Comparison of ENCODE assay signal across 9 mouse cellular contexts in the genomic region with DNA sequence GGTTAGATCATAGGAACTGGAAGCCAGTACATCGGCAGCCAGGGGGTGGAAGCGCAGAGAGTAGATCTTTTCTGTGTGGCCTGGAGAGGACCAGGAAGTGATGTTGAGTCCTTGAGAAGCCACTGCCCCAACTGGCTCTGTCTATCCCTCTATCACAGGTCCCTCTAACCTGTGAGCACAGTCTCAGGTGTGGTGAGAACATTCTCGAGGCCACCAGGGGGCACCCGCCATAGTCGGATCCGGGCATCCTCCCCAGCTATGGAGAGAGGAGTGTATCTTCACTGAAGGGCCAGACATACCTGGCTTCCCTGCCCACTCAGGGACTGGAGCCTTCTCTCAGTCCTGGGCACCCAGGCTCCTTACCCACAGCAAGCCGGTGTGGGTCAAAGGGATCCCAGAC. TPM values are rescaled to one million over a fixed set of nuclear protein-coding genes. Genes with fewer than 3 reads are reported as not detected.
DNase-seq lines count a peak whose midpoint lies in the region; ATAC-seq and TF ChIP-seq lines count a peak whose summit lies in the region.
"Had no signal": no experiment of that assay in that cellular context is flagged by ENCODE, and none has a peak within 500 bp of the region (broad histone marks: within the 10 kb centered on the region; RNA-seq: fewer than 3 reads in every experiment).

No protein-coding gene starts in this region.

- ATAC-seq in forebrain, postnatal 0 days = peak; percentile 44; the same call in 1 of the 2 replicates
- ATAC-seq in forebrain, embryonic 13.5 days = no peak; the same call in 1 of the 2 replicates
- 0 out of 2 replicates have a peak, but pooled peaks have one; percentile 24 for ATAC-seq in embryonic facial prominence, embryonic 12.5 days (ENCODE audit: insufficient number of reproducible peaks, insufficient read depth, low FRiP score, low TSS enrichment)
- peak; percentile 35; the same call in 1 of the 2 replicates for ATAC-seq in limb, embryonic 14.5 days (ENCODE audit: low FRiP score, low read depth)
- no peak for ATAC-seq in monocyte, adult 5-6 weeks (replicated peaks; ENCODE audit: insufficient number of reproducible peaks, low FRiP score, low TSS enrichment, poor library complexity, severe bottlenecking)
- ATAC-seq in forebrain, embryonic 11.5 days (replicated peaks; ENCODE audit: low FRiP score) = no peak

- H3K36me3 ChIP-seq in forebrain, postnatal 0 days (ENCODE audit: insufficient read depth) = peaks cover 39% of the 10 kb centered on the region
- peaks cover 23% of the 10 kb centered on the region for H3K36me3 ChIP-seq in forebrain, embryonic 13.5 days (ENCODE audit: poor library complexity, severe bottlenecking)
- H3K36me3 ChIP-seq in embryonic facial prominence, embryonic 12.5 days = peaks cover 20% of the 10 kb centered on the region
- peaks cover 18% of the 10 kb centered on the region for H3K36me3 ChIP-seq in limb, embryonic 14.5 days (ENCODE audit: control insufficient read depth, insufficient read depth, low read length)
- no peaks in the 10 kb centered on the region for H3K36me3 ChIP-seq in forebrain, embryonic 11.5 days (ENCODE audit: control insufficient read depth, insufficient read depth, low read length)

- H3K27me3 ChIP-seq in forebrain, postnatal 0 days (ENCODE audit: insufficient read depth, low read length) = no peaks in the 10 kb centered on the region
- H3K27me3 ChIP-seq in forebrain, embryonic 13.5 days = no peaks in the 10 kb centered on the region
- no peaks in the 10 kb centered on the region for H3K27me3 ChIP-seq in embryonic facial prominence, embryonic 12.5 days
- no peaks in the 10 kb centered on the region for H3K27me3 ChIP-seq in limb, embryonic 14.5 days (ENCODE audit: control insufficient read depth, insufficient read depth, low read length)
- H3K27me3 ChIP-seq in forebrain, embryonic 11.5 days (ENCODE audit: control insufficient read depth, insufficient read depth, low read length) = no peaks in the 10 kb centered on the region

- H3K27ac ChIP-seq in forebrain, postnatal 0 days (ENCODE audit: low read depth, low read length) = no peak overlapping the region
- H3K27ac ChIP-seq in forebrain, embryonic 13.5 days = no peak overlapping the region
- no peak overlapping the region for H3K27ac ChIP-seq in embryonic facial prominence, embryonic 12.5 days
- no peak overlapping the region for H3K27ac ChIP-seq in limb, embryonic 14.5 days (replicated peaks; ENCODE audit: low read depth, low read length)
- H3K27ac ChIP-seq in forebrain, embryonic 11.5 days (ENCODE audit: low read depth, low read length) = no peak overlapping the region

- H3K4me1 ChIP-seq in forebrain, postnatal 0 days (ENCODE audit: insufficient read depth) = no peaks in the 10 kb centered on the region
- no peaks in the 10 kb centered on the region for H3K4me1 ChIP-seq in forebrain, embryonic 13.5 days
- H3K4me1 ChIP-seq in embryonic facial prominence, embryonic 12.5 days = no peaks in the 10 kb centered on the region
- no peaks in the 10 kb centered on the region for H3K4me1 ChIP-seq in limb, embryonic 14.5 days (ENCODE audit: control insufficient read depth, insufficient read depth, low read length)
- no peaks in the 10 kb centered on the region for H3K4me1 ChIP-seq in forebrain, embryonic 11.5 days (replicated peaks; ENCODE audit: control insufficient read depth, insufficient read depth, low read length)

- H3K4me2 ChIP-seq in forebrain, postnatal 0 days (ENCODE audit: low read depth) = no peak overlapping the region
- H3K4me2 ChIP-seq in forebrain, embryonic 13.5 days = no peak overlapping the region
- H3K4me2 ChIP-seq in embryonic facial prominence, embryonic 12.5 days (replicated peaks) = no peak overlapping the region
- H3K4me2 ChIP-seq in limb, embryonic 14.5 days (replicated peaks; ENCODE audit: low read depth, low read length, severe bottlenecking) = no peak overlapping the region
- no peak overlapping the region for H3K4me2 ChIP-seq in forebrain, embryonic 11.5 days (ENCODE audit: low read depth, low read length, severe bottlenecking)

- 45% methylated on average over 7 of the region's 7 CpGs for WGBS in forebrain, postnatal 0 days
- 41% methylated on average over 7 of the region's 7 CpGs for WGBS in forebrain, embryonic 13.5 days
- WGBS in embryonic facial prominence, embryonic 12.5 days = 38% methylated on average over 7 of the region's 7 CpGs
- 30% methylated on average over 7 of the region's 7 CpGs for WGBS in limb, embryonic 14.5 days
- WGBS in forebrain, embryonic 11.5 days = 38% methylated on average over 7 of the region's 7 CpGs

- H3K9me3 ChIP-seq in forebrain, postnatal 0 days (ENCODE audit: low read length) = no peaks in the 10 kb centered on the region
- no peaks in the 10 kb centered on the region for H3K9me3 ChIP-seq in forebrain, embryonic 13.5 days (replicated peaks)
- no peaks in the 10 kb centered on the region for H3K9me3 ChIP-seq in embryonic facial prominence, embryonic 12.5 days
- H3K9me3 ChIP-seq in limb, embryonic 14.5 days (ENCODE audit: control insufficient read depth, low read length) = no peaks in the 10 kb centered on the region
- no peaks in the 10 kb centered on the region for H3K9me3 ChIP-seq in forebrain, embryonic 11.5 days (ENCODE audit: control insufficient read depth, low read length)

- H3K4me3 ChIP-seq in forebrain, postnatal 0 days (ENCODE audit: low read depth, low read length) = no peak overlapping the region
- H3K4me3 ChIP-seq in forebrain, embryonic 13.5 days = no peak overlapping the region
- no peak overlapping the region for H3K4me3 ChIP-seq in embryonic facial prominence, embryonic 12.5 days
- H3K4me3 ChIP-seq in limb, embryonic 14.5 days (replicated peaks; ENCODE audit: low read length) = no peak overlapping the region
- no peak overlapping the region for H3K4me3 ChIP-seq in forebrain, embryonic 11.5 days (ENCODE audit: low read depth, low read length)
- H3K4me3 ChIP-seq: myocyte had no signal

- no peak for TF ChIP-seq POLR2A in limb, embryonic 14.5 days (IDR thresholded peaks at IDR 0.05; ENCODE audit: borderline replicate concordance, extremely low read depth, insufficient read depth, insufficient read length)

- peak; percentile 51 for TF ChIP-seq CTCF in forebrain, postnatal 0 days (IDR thresholded peaks at IDR 0.05; ENCODE audit: low read depth)

- no peak overlapping the region for H3K9ac ChIP-seq in forebrain, postnatal 0 days
- no peak overlapping the region for H3K9ac ChIP-seq in forebrain, embryonic 13.5 days
- H3K9ac ChIP-seq in embryonic facial prominence, embryonic 12.5 days = no peak overlapping the region
- no peak overlapping the region for H3K9ac ChIP-seq in limb, embryonic 14.5 days (ENCODE audit: low read depth, low read length, severe bottlenecking)
- no peak overlapping the region for H3K9ac ChIP-seq in forebrain, embryonic 11.5 days (ENCODE audit: low read length)

- no peak for DNase-seq in forebrain, postnatal 0 days
- DNase-seq in B cell, adult 2 months = peak; percentile 21 to 29
- no peak for DNase-seq in limb, embryonic 14.5 days (ENCODE audit: low spot score)
- DNase-seq in frontal cortex, postnatal 14 days (ENCODE audit: low spot score in 2 of 2) = no peak
- no peak for DNase-seq in forebrain, embryonic 11.5 days (ENCODE audit: low spot score)

RNA-seq across cellular contexts. Expression of a gene that starts 7.3 kb away (rescaled TPM):
- 52.2 and 54.5 TPM in 2 replicates for total RNA-seq in forebrain, postnatal 0 days (2014; rRNA removed)
- 138 and 161 TPM in 2 replicates for polyA plus RNA-seq in forebrain, postnatal 0 days (2015; fragmentation: Nextera tagmentation; extraction: Ambion mirVana)
- 142 and 149 TPM in 2 replicates for polyA plus RNA-seq in forebrain, embryonic 13.5 days (2015; fragmentation: Nextera tagmentation; extraction: Ambion mirVana)
- 96.4 and 104 TPM in 2 replicates for polyA plus RNA-seq in embryonic facial prominence, embryonic 12.5 days (2016; fragmentation: Nextera tagmentation; extraction: Ambion mirVana)
- 72.7 and 80.1 TPM in 2 replicates for polyA plus RNA-seq in limb, embryonic 14.5 days (2012; rRNA removed)
- polyA plus RNA-seq in limb, embryonic 14.5 days (2014; fragmentation: Nextera tagmentation; extraction: Ambion mirVana) = 92.5 and 94.1 TPM in 2 replicates
- total RNA-seq in monocyte, adult 5-6 weeks (2017) = 5.1 to 18.7 TPM (median 14.8 TPM) in 3 replicates
- polyA plus RNA-seq in forebrain, embryonic 11.5 days (2014; fragmentation: Nextera tagmentation; extraction: Ambion mirVana) = 87.4 and 91.4 TPM in 2 replicates

RNA-seq across cellular contexts. Expression of a gene that starts 7.7 kb away (rescaled TPM):
- total RNA-seq in forebrain, postnatal 0 days (2014; rRNA removed) = 5.5 and 6.5 TPM in 2 replicates
- polyA plus RNA-seq in forebrain, postnatal 0 days (2015; fragmentation: Nextera tagmentation; extraction: Ambion mirVana) = 3.0 and 3.6 TPM in 2 replicates
- polyA plus RNA-seq in forebrain, embryonic 13.5 days (2015; fragmentation: Nextera tagmentation; extraction: Ambion mirVana) = 2.3 and 2.7 TPM in 2 replicates
- polyA plus RNA-seq in embryonic facial prominence, embryonic 12.5 days (2016; fragmentation: Nextera tagmentation; extraction: Ambion mirVana) = 23.4 and 24.1 TPM in 2 replicates
- 75.7 and 117 TPM in 2 replicates for polyA plus RNA-seq in limb, embryonic 14.5 days (2012; rRNA removed)
- polyA plus RNA-seq in limb, embryonic 14.5 days (2014; fragmentation: Nextera tagmentation; extraction: Ambion mirVana) = 35.7 and 36.8 TPM in 2 replicates
- total RNA-seq in monocyte, adult 5-6 weeks (2017) = 0.19 to 0.43 TPM (median 0.39 TPM) in 3 replicates
- 7.6 and 7.7 TPM in 2 replicates for polyA plus RNA-seq in forebrain, embryonic 11.5 days (2014; fragmentation: Nextera tagmentation; extraction: Ambion mirVana)

RNA-seq across cellular contexts. Expression of a gene that starts 7.7 kb away (rescaled TPM):
- 47.2 and 51.5 TPM in 2 replicates for total RNA-seq in forebrain, postnatal 0 days (2014; rRNA removed)
- polyA plus RNA-seq in forebrain, postnatal 0 days (2015; fragmentation: Nextera tagmentation; extraction: Ambion mirVana) = 37.5 and 48.6 TPM in 2 replicates
- 48.0 and 53.2 TPM in 2 replicates for polyA plus RNA-seq in forebrain, embryonic 13.5 days (2015; fragmentation: Nextera tagmentation; extraction: Ambion mirVana)
- polyA plus RNA-seq in embryonic facial prominence, embryonic 12.5 days (2016; fragmentation: Nextera tagmentation; extraction: Ambion mirVana) = 57.1 and 59.8 TPM in 2 replicates
- 27.0 and 30.2 TPM in 2 replicates for polyA plus RNA-seq in limb, embryonic 14.5 days (2012; rRNA removed)
- 52.4 and 54.7 TPM in 2 replicates for polyA plus RNA-seq in limb, embryonic 14.5 days (2014; fragmentation: Nextera tagmentation; extraction: Ambion mirVana)
- total RNA-seq in monocyte, adult 5-6 weeks (2017) = 25.9 to 34.1 TPM (median 26.3 TPM) in 3 replicates
- polyA plus RNA-seq in forebrain, embryonic 11.5 days (2014; fragmentation: Nextera tagmentation; extraction: Ambion mirVana) = 57.7 and 60.7 TPM in 2 replicates

RNA-seq across cellular contexts. Expression of a gene that starts 37.5 kb away (rescaled TPM):
- total RNA-seq in forebrain, postnatal 0 days (2014; rRNA removed) = 13.3 and 15.2 TPM in 2 replicates
- 7.1 and 11.6 TPM in 2 replicates for polyA plus RNA-seq in forebrain, postnatal 0 days (2015; fragmentation: Nextera tagmentation; extraction: Ambion mirVana)
- polyA plus RNA-seq in forebrain, embryonic 13.5 days (2015; fragmentation: Nextera tagmentation; extraction: Ambion mirVana) = 16.7 and 19.4 TPM in 2 replicates
- polyA plus RNA-seq in embryonic facial prominence, embryonic 12.5 days (2016; fragmentation: Nextera tagmentation; extraction: Ambion mirVana) = 33.0 and 33.4 TPM in 2 replicates
- 83.8 and 110 TPM in 2 replicates for polyA plus RNA-seq in limb, embryonic 14.5 days (2012; rRNA removed)
- 45.9 and 53.3 TPM in 2 replicates for polyA plus RNA-seq in limb, embryonic 14.5 days (2014; fragmentation: Nextera tagmentation; extraction: Ambion mirVana)
- 0.19 to 0.76 TPM (median 0.64 TPM) in 3 replicates for total RNA-seq in monocyte, adult 5-6 weeks (2017)
- 31.3 and 34.5 TPM in 2 replicates for polyA plus RNA-seq in forebrain, embryonic 11.5 days (2014; fragmentation: Nextera tagmentation; extraction: Ambion mirVana)

RNA-seq across cellular contexts. Expression of a gene that starts 47.5 kb away (rescaled TPM):
- 24.9 and 25.2 TPM in 2 replicates for total RNA-seq in forebrain, postnatal 0 days (2014; rRNA removed)
- polyA plus RNA-seq in forebrain, postnatal 0 days (2015; fragmentation: Nextera tagmentation; extraction: Ambion mirVana) = 23.5 and 29.3 TPM in 2 replicates
- polyA plus RNA-seq in forebrain, embryonic 13.5 days (2015; fragmentation: Nextera tagmentation; extraction: Ambion mirVana) = 19.4 and 20.1 TPM in 2 replicates
- polyA plus RNA-seq in embryonic facial prominence, embryonic 12.5 days (2016; fragmentation: Nextera tagmentation; extraction: Ambion mirVana) = 18.2 and 23.1 TPM in 2 replicates
- polyA plus RNA-seq in limb, embryonic 14.5 days (2012; rRNA removed) = 40.8 and 51.1 TPM in 2 replicates
- 15.0 and 16.0 TPM in 2 replicates for polyA plus RNA-seq in limb, embryonic 14.5 days (2014; fragmentation: Nextera tagmentation; extraction: Ambion mirVana)
- 28.4 to 62.6 TPM (median 29.8 TPM) in 3 replicates for total RNA-seq in monocyte, adult 5-6 weeks (2017)
- 20.5 and 23.3 TPM in 2 replicates for polyA plus RNA-seq in forebrain, embryonic 11.5 days (2014; fragmentation: Nextera tagmentation; extraction: Ambion mirVana)

Comparison
In these comparisons a context has a peak if more than half of its experiments do, and no peak if none do; other contexts are left out.
1. ATAC-seq: peak in forebrain, postnatal 0 days (single experiment), embryonic facial prominence, embryonic 12.5 days (single experiment) and limb, embryonic 14.5 days (single experiment); none in forebrain, embryonic 13.5 days (single experiment), monocyte, adult 5-6 weeks (single experiment) and forebrain, embryonic 11.5 days (single experiment).
2. DNase-seq: peak in B cell, adult 2 months (2 of 2); none in forebrain, postnatal 0 days (single experiment), limb, embryonic 14.5 days (single experiment), frontal cortex, postnatal 14 days (0 of 2) and forebrain, embryonic 11.5 days (single experiment).